Mouse (Mus musculus): ENCODE data around the gene Agmat.

DNA sequence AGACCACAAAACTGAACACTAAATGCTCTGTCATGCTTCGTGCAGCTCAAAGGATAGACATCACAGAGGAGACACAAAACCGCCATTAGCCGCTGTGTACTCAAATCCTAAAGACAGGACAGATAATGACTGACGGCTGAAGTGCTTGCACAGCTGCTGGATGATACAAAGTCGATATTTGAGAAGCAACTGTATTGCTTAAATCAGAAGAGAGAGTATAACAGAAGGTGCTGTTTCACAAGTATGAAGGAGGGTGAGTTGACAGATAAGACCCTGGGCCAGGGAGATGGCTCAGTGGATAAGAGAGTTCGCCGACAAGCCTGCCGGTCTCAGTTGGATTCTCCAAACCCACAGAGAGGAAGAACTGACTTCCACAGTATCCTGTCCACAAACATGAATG lies 25.4 kb downstream of the Agmat start:
- no peak for TF ChIP-seq CTCF (IDR thresholded peaks at IDR 0.05; ENCODE audit: insufficient read depth, low read length)
- no peak for TF ChIP-seq POLR2A (IDR thresholded peaks at IDR 0.05; ENCODE audit: borderline replicate concordance, extremely low read depth, low read depth, low read length)
